Mouse (Mus musculus) testis, adult 2 months (tissue): Measurements from ENCODE around the gene Ccnd2.

Source experiments
- CTCF ChIP-seq: fragments of 200-500 bp; IDR thresholded peaks from 2 replicates; pipeline ENCODE4 v1.5.1; 2012; ENCODE audit warnings: low read depth, mild to moderate bottlenecking, inconsistent platforms, low read length, moderate library complexity; ENCODE audit not compliant: control insufficient read depth, insufficient read depth, insufficient replicate concordance
- POLR2A ChIP-seq: fragments of 200-500 bp; IDR thresholded peaks from 2 replicates; pipeline ENCODE4 v1.6.1; 2012; ENCODE audit warnings: low read depth, mild to moderate bottlenecking, inconsistent platforms, low read length, moderate library complexity; ENCODE audit not compliant: control insufficient read depth

DNA sequence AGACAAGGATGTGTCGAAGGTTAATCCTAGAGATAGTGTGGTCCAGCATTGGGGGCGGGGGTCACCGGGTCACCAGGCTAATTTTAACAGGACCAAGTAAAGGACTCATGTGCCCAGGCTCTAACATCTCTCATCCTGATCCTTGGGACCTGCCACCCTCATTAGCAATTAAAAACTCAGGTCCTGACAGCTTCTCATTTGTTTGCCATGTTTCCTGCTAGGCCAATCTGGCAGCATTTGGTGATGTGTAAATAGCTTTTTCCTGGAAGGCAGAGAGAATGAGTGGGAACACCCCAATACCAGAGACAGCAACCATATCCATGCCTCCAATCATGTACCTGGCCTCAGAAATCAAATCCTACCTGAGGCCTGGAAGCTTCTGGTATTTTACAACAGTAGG, 20.0 kb downstream of the Ccnd2 start:
- no peak for TF ChIP-seq CTCF
- no peak for TF ChIP-seq POLR2A
